Mouse (Mus musculus): ENCODE results near the gene Slc37a3. TPM values are rescaled to one million over a fixed set of nuclear protein-coding genes. Genes with fewer than 3 reads are reported as not detected.
"Not testable (repeated sequence)": the region's sequence is repeated elsewhere in the genome, so short reads cannot be mapped to it uniquely, and the experiment has no call there.

Slc37a3 gene
- polyA plus RNA-seq, 1 experiment from 2014 or later: 69.3 TPM

- Histone ChIP-seq H3K9me3 (ENCODE audit: control insufficient read depth, low read length) (no peaks in the 10 kb centered on the region), H3K27ac (ENCODE audit: low read length) (no peak overlapping the region), H3K4me2 (ENCODE audit: low read length) (no peak overlapping the region), H3K27me3 (replicated peaks; ENCODE audit: control insufficient read depth, insufficient read depth, low read length) (no peaks in the 10 kb centered on the region), H3K36me3 (ENCODE audit: control insufficient read depth, insufficient read depth) (peaks cover 4% of the 10 kb centered on the region), H3K9ac (replicated peaks; ENCODE audit: low read depth, low read length) (no peak overlapping the region), H3K4me3 (replicated peaks; ENCODE audit: low read length) (no peak overlapping the region), H3K4me1 (replicated peaks; ENCODE audit: control insufficient read depth, insufficient read depth, low read length) (no peaks in the 10 kb centered on the region)
- peak; percentile 47; the same call in 1 of the 2 replicates for ATAC-seq
- WGBS: 48% methylated on average over 3 of the region's 3 CpGs
Measured at GRCm38 (mm10) chr6:39369631-39370030, 7.8 kb downstream of the Slc37a3 start.

GRCm38 (mm10) chr6:39362684-39363083, 14.8 kb downstream of the Slc37a3 start:
- 94% methylated on average over 2 of the region's 2 CpGs for WGBS
- no peaks in the 10 kb centered on the region for H3K9me3 ChIP-seq (ENCODE audit: control insufficient read depth, low read length)

GRCm38 (mm10) chr6:39359207-39359606, 18.3 kb downstream of the Slc37a3 start:
- not testable (repeated sequence) for H3K9ac ChIP-seq (replicated peaks; ENCODE audit: low read depth, low read length); H3K4me3 ChIP-seq (replicated peaks; ENCODE audit: low read length); H3K4me2 ChIP-seq (ENCODE audit: low read length); H3K27me3 ChIP-seq (replicated peaks; ENCODE audit: control insufficient read depth, insufficient read depth, low read length); H3K4me1 ChIP-seq (replicated peaks; ENCODE audit: control insufficient read depth, insufficient read depth, low read length); H3K9me3 ChIP-seq (ENCODE audit: control insufficient read depth, low read length); ATAC-seq; H3K27ac ChIP-seq (ENCODE audit: low read length)
- peaks cover 10% of the 10 kb centered on the region for H3K36me3 ChIP-seq (ENCODE audit: control insufficient read depth, insufficient read depth)
- WGBS: 98% methylated on average over 9 of the region's 9 CpGs

More at GRCm38 (mm10) chr6:39362684-39363083, 14.8 kb downstream of the Slc37a3 start:
- Histone ChIP-seq H3K27ac (ENCODE audit: low read length) (no peak overlapping the region), H3K4me3 (replicated peaks; ENCODE audit: low read length) (no peak overlapping the region), H3K4me2 (ENCODE audit: low read length) (no peak overlapping the region), H3K27me3 (replicated peaks; ENCODE audit: control insufficient read depth, insufficient read depth, low read length) (no peaks in the 10 kb centered on the region), H3K36me3 (ENCODE audit: control insufficient read depth, insufficient read depth) (peaks cover 9% of the 10 kb centered on the region), H3K9ac (replicated peaks; ENCODE audit: low read depth, low read length) (no peak overlapping the region), H3K4me1 (replicated peaks; ENCODE audit: control insufficient read depth, insufficient read depth, low read length) (no peaks in the 10 kb centered on the region)
- no peak for ATAC-seq

- Histone ChIP-seq H3K4me3 (replicated peaks; ENCODE audit: low read length) (no peak overlapping the region), H3K4me2 (ENCODE audit: low read length) (no peak overlapping the region), H3K4me1 (replicated peaks; ENCODE audit: control insufficient read depth, insufficient read depth, low read length) (peaks cover 16% of the 10 kb centered on the region), H3K27me3 (replicated peaks; ENCODE audit: control insufficient read depth, insufficient read depth, low read length) (no peaks in the 10 kb centered on the region), H3K27ac (ENCODE audit: low read length) (no peak overlapping the region), H3K9me3 (ENCODE audit: control insufficient read depth, low read length) (no peaks in the 10 kb centered on the region), H3K36me3 (ENCODE audit: control insufficient read depth, insufficient read depth) (peaks cover 10% of the 10 kb centered on the region), H3K9ac (replicated peaks; ENCODE audit: low read depth, low read length) (no peak overlapping the region)
- ATAC-seq: 0 out of 2 replicates have a peak, but pooled peaks have one; percentile 23
- WGBS: 70% methylated on average over 6 of the region's 6 CpGs
Measured at GRCm38 (mm10) chr6:39348946-39349345, 28.5 kb downstream of the Slc37a3 start.

GRCm38 (mm10) chr6:39347880-39348814, 29.3 kb downstream of the Slc37a3 start:
- H3K27me3 ChIP-seq (replicated peaks; ENCODE audit: control insufficient read depth, insufficient read depth, low read length): no peaks in the 10 kb centered on the region
- H3K4me3 ChIP-seq (replicated peaks; ENCODE audit: low read length): no peak overlapping the region
- no peak for ATAC-seq
- WGBS: 28% methylated on average over 4 of the region's 4 CpGs
- no peak overlapping the region for H3K4me2 ChIP-seq (ENCODE audit: low read length)
- peaks cover 11% of the 10 kb centered on the region for H3K36me3 ChIP-seq (ENCODE audit: control insufficient read depth, insufficient read depth)
- H3K9ac ChIP-seq (replicated peaks; ENCODE audit: low read depth, low read length): no peak overlapping the region
- no peak overlapping the region for H3K27ac ChIP-seq (ENCODE audit: low read length)
- H3K9me3 ChIP-seq (ENCODE audit: control insufficient read depth, low read length): no peaks in the 10 kb centered on the region
- peaks cover 16% of the 10 kb centered on the region for H3K4me1 ChIP-seq (replicated peaks; ENCODE audit: control insufficient read depth, insufficient read depth, low read length)

- no peak overlapping the region for H3K4me2 ChIP-seq (ENCODE audit: low read length)
- H3K4me3 ChIP-seq (replicated peaks; ENCODE audit: low read length): no peak overlapping the region
- H3K27me3 ChIP-seq (replicated peaks; ENCODE audit: control insufficient read depth, insufficient read depth, low read length): no peaks in the 10 kb centered on the region
- no peak overlapping the region for H3K9ac ChIP-seq (replicated peaks; ENCODE audit: low read depth, low read length)
- H3K4me1 ChIP-seq (replicated peaks; ENCODE audit: control insufficient read depth, insufficient read depth, low read length): peaks cover 16% of the 10 kb centered on the region
- H3K27ac ChIP-seq (ENCODE audit: low read length): 0 out of 2 replicates have a peak overlapping the region, but pooled peaks have one; percentile 24
- no peak for ATAC-seq
- H3K9me3 ChIP-seq (ENCODE audit: control insufficient read depth, low read length): no peaks in the 10 kb centered on the region
- WGBS: 14% methylated on average over 15 of the region's 15 CpGs
- H3K36me3 ChIP-seq (ENCODE audit: control insufficient read depth, insufficient read depth): peaks cover 19% of the 10 kb centered on the region
Measured at GRCm38 (mm10) chr6:39346991-39347501, 30.4 kb downstream of the Slc37a3 start.

- no peak overlapping the region for H3K9ac ChIP-seq (replicated peaks; ENCODE audit: low read depth, low read length)
- H3K9me3 ChIP-seq (ENCODE audit: control insufficient read depth, low read length): no peaks in the 10 kb centered on the region
- no peak for ATAC-seq
- peaks cover 16% of the 10 kb centered on the region for H3K4me1 ChIP-seq (replicated peaks; ENCODE audit: control insufficient read depth, insufficient read depth, low read length)
- WGBS: 5% methylated on average over 7 of the region's 7 CpGs
- H3K36me3 ChIP-seq (ENCODE audit: control insufficient read depth, insufficient read depth): peaks cover 17% of the 10 kb centered on the region
- no peak overlapping the region for H3K4me3 ChIP-seq (replicated peaks; ENCODE audit: low read length)
- H3K27ac ChIP-seq (ENCODE audit: low read length): no peak overlapping the region
- H3K4me2 ChIP-seq (ENCODE audit: low read length): no peak overlapping the region
- H3K27me3 ChIP-seq (replicated peaks; ENCODE audit: control insufficient read depth, insufficient read depth, low read length): no peaks in the 10 kb centered on the region
Measured at GRCm38 (mm10) chr6:39345430-39345829, 32.0 kb downstream of the Slc37a3 start.

GRCm38 (mm10) chr6:39344020-39344419, 33.5 kb downstream of the Slc37a3 start:
- ATAC-seq: peak; percentile 76
- H3K9me3 ChIP-seq (ENCODE audit: control insufficient read depth, low read length): no peaks in the 10 kb centered on the region
- no peak overlapping the region for H3K9ac ChIP-seq (replicated peaks; ENCODE audit: low read depth, low read length)
- no peak overlapping the region for H3K4me3 ChIP-seq (replicated peaks; ENCODE audit: low read length)
- H3K4me1 ChIP-seq (replicated peaks; ENCODE audit: control insufficient read depth, insufficient read depth, low read length): peaks cover 16% of the 10 kb centered on the region
- no peak overlapping the region for H3K4me2 ChIP-seq (ENCODE audit: low read length)
- H3K36me3 ChIP-seq (ENCODE audit: control insufficient read depth, insufficient read depth): peaks cover 17% of the 10 kb centered on the region
- no peak overlapping the region for H3K27ac ChIP-seq (ENCODE audit: low read length)
- WGBS: 16% methylated on average over 12 of the region's 12 CpGs
- no peaks in the 10 kb centered on the region for H3K27me3 ChIP-seq (replicated peaks; ENCODE audit: control insufficient read depth, insufficient read depth, low read length)

- Histone ChIP-seq H3K9me3 (ENCODE audit: control insufficient read depth, low read length) (no peaks in the 10 kb centered on the region), H3K9ac (replicated peaks; ENCODE audit: low read depth, low read length) (no peak overlapping the region), H3K4me1 (replicated peaks; ENCODE audit: control insufficient read depth, insufficient read depth, low read length) (peaks cover 5% of the 10 kb centered on the region), H3K36me3 (ENCODE audit: control insufficient read depth, insufficient read depth) (peaks cover 24% of the 10 kb centered on the region), H3K27ac (ENCODE audit: low read length) (no peak overlapping the region), H3K4me3 (replicated peaks; ENCODE audit: low read length) (no peak overlapping the region), H3K4me2 (ENCODE audit: low read length) (no peak overlapping the region), H3K27me3 (replicated peaks; ENCODE audit: control insufficient read depth, insufficient read depth, low read length) (no peaks in the 10 kb centered on the region)
- no peak for ATAC-seq
- 98% methylated on average over 2 of the region's 2 CpGs for WGBS
Measured at GRCm38 (mm10) chr6:39341798-39342197, 35.7 kb downstream of the Slc37a3 start.
